Comparison of ENCODE assay signal across 14 mouse cellular contexts in the genomic region with DNA sequence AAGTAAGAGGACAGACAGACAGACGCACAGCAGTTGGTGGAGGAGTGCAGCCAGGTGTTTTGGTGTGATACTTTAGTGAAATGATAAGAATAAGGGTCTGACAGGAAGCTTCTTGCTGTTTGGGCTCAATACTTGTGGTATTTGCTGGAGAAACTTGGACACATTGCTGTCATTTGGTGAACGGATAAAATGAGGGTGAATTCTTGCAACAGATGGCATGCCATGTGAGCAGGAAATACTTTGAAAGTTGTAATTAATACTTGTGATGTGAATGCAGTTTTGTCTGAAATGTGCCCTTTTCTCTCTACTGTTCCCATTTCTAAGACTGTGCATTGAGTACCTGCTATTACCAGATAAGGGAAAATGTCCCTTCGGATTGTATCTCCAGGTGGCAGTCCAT. TPM values are rescaled to one million over a fixed set of nuclear protein-coding genes. Genes with fewer than 3 reads are reported as not detected.
DNase-seq lines count a peak whose midpoint lies in the region; ATAC-seq and TF ChIP-seq lines count a peak whose summit lies in the region.
"Had no signal": no experiment of that assay in that cellular context is flagged by ENCODE, and none has a peak within 500 bp of the region (broad histone marks: within the 10 kb centered on the region; RNA-seq: fewer than 3 reads in every experiment).

No protein-coding gene starts in this region.

- peaks cover 34% of the 10 kb centered on the region for H3K4me1 ChIP-seq in liver, adult 2 months (ENCODE audit: control insufficient read depth, insufficient read depth, low read length)
- H3K4me1 ChIP-seq in forebrain, embryonic 14.5 days (ENCODE audit: control insufficient read depth, insufficient read depth, low read length): peaks cover 60% of the 10 kb centered on the region
- H3K4me1 ChIP-seq in liver, postnatal 0 days (ENCODE audit: insufficient read depth): peaks cover 23% of the 10 kb centered on the region
- H3K4me1 ChIP-seq in neural tube, embryonic 13.5 days (replicated peaks): peaks cover 66% of the 10 kb centered on the region
- H3K4me1 ChIP-seq: stomach, embryonic 15.5 days had no signal

- H3K4me3 ChIP-seq in liver, adult 2 months (ENCODE audit: insufficient read depth, low read depth, low read length): no peak overlapping the region
- no peak overlapping the region; the same call in 1 of the 2 replicates for H3K4me3 ChIP-seq in forebrain, embryonic 14.5 days (ENCODE audit: low read depth, low read length)
- no peak overlapping the region for H3K4me3 ChIP-seq in liver, postnatal 0 days (ENCODE audit: low read depth, low read length)
- no peak overlapping the region for H3K4me3 ChIP-seq in neural tube, embryonic 13.5 days
- H3K4me3 ChIP-seq: heart, embryonic 13.5 days; limb, embryonic 12.5 days; myocyte; stomach, embryonic 15.5 days had no signal

- H3K27me3 ChIP-seq in liver, adult 2 months (ENCODE audit: control insufficient read depth, insufficient read depth, low read length): no peaks in the 10 kb centered on the region
- H3K27me3 ChIP-seq in forebrain, embryonic 14.5 days (replicated peaks; ENCODE audit: control insufficient read depth, insufficient read depth, low read length): no peaks in the 10 kb centered on the region
- no peaks in the 10 kb centered on the region for H3K27me3 ChIP-seq in liver, postnatal 0 days (ENCODE audit: insufficient read depth, low read length)
- H3K27me3 ChIP-seq in neural tube, embryonic 13.5 days: no peaks in the 10 kb centered on the region
- H3K27me3 ChIP-seq: limb, embryonic 12.5 days; stomach, embryonic 15.5 days had no signal

- no peaks in the 10 kb centered on the region for H3K9me3 ChIP-seq in forebrain, embryonic 14.5 days (replicated peaks; ENCODE audit: control insufficient read depth, low read length)
- H3K9me3 ChIP-seq in liver, postnatal 0 days (ENCODE audit: low read length): no peaks in the 10 kb centered on the region
- H3K9me3 ChIP-seq in neural tube, embryonic 13.5 days: no peaks in the 10 kb centered on the region
- H3K9me3 ChIP-seq: heart, embryonic 13.5 days; limb, embryonic 12.5 days; stomach, embryonic 15.5 days had no signal

- no peak for ATAC-seq in forebrain, embryonic 14.5 days
- no peak for ATAC-seq in liver, postnatal 0 days
- no peak for ATAC-seq in neural tube, embryonic 13.5 days (ENCODE audit: low read depth)
- ATAC-seq: inflammation-experienced regulatory T-cells, adult 6 months had no signal

- 53% methylated on average over 3 of the region's 3 CpGs for WGBS in liver, adult 2 months
- 33% methylated on average over 3 of the region's 3 CpGs for WGBS in forebrain, embryonic 14.5 days
- 53% methylated on average over 3 of the region's 3 CpGs for WGBS in liver, postnatal 0 days (ENCODE audit: insufficient replicate concordance)
- WGBS in neural tube, embryonic 13.5 days: 60% methylated on average over 3 of the region's 3 CpGs

- TF ChIP-seq CTCF in liver, adult 2 months (IDR thresholded peaks at IDR 0.05; ENCODE audit: low read depth, low read length): no peak
- no peak for TF ChIP-seq CTCF in liver, postnatal 0 days (IDR thresholded peaks at IDR 0.05; ENCODE audit: low read depth)

- H3K36me3 ChIP-seq in liver, adult 2 months (ENCODE audit: control insufficient read depth, insufficient read depth, low read length): peaks cover 42% of the 10 kb centered on the region
- H3K36me3 ChIP-seq in forebrain, embryonic 14.5 days (ENCODE audit: control insufficient read depth, insufficient read depth, low read length): 0 out of 2 replicates have a peak, but pooled peaks cover 8% of the 10 kb centered on the region
- peaks cover 8% of the 10 kb centered on the region; the same call in 1 of the 2 replicates for H3K36me3 ChIP-seq in liver, postnatal 0 days (replicated peaks; ENCODE audit: insufficient read depth, low read length)
- no peaks in the 10 kb centered on the region for H3K36me3 ChIP-seq in neural tube, embryonic 13.5 days

- DNase-seq in liver, adult 2 months (ENCODE audit: extremely low read depth, low read depth, low spot score): no peak
- DNase-seq in liver: no peak
- DNase-seq in forebrain, embryonic 14.5 days (ENCODE audit: low spot score): no peak
- no peak for DNase-seq in liver, postnatal 0 days
- DNase-seq in urinary bladder, postnatal 14 days (ENCODE audit: low spot score): no peak
- no peak for DNase-seq in spleen, adult 18-20 months
- DNase-seq in cerebellum, adult 11 months: no peak
- DNase-seq: cerebellum, postnatal 25 days had no signal

- TF ChIP-seq EP300 in liver, postnatal 0 days (IDR thresholded peaks at IDR 0.05; ENCODE audit: low read depth): no peak

- H3K79me2 ChIP-seq in liver, adult 2 months (ENCODE audit: control insufficient read depth, insufficient read depth, low read length): peaks cover 46% of the 10 kb centered on the region

- no peak for TF ChIP-seq POLR2A in liver, adult 2 months (IDR thresholded peaks at IDR 0.05; ENCODE audit: extremely low read depth, insufficient read depth, low read length)

- H3K9ac ChIP-seq in liver, adult 2 months (ENCODE audit: low read depth, low read length): no peak overlapping the region
- no peak overlapping the region for H3K9ac ChIP-seq in forebrain, embryonic 14.5 days (ENCODE audit: low read length)
- H3K9ac ChIP-seq in liver, postnatal 0 days (replicated peaks): no peak overlapping the region
- H3K9ac ChIP-seq in neural tube, embryonic 13.5 days: no peak overlapping the region
- H3K9ac ChIP-seq: heart, embryonic 13.5 days; limb, embryonic 12.5 days; stomach, embryonic 15.5 days had no signal

- peak overlapping the region; percentile 45 for H3K4me2 ChIP-seq in forebrain, embryonic 14.5 days (ENCODE audit: low read length)
- H3K4me2 ChIP-seq in liver, postnatal 0 days (ENCODE audit: low read depth, low read length): no peak overlapping the region
- peak overlapping the region; percentile 40 for H3K4me2 ChIP-seq in neural tube, embryonic 13.5 days
- H3K4me2 ChIP-seq: heart, embryonic 13.5 days; limb, embryonic 12.5 days; stomach, embryonic 15.5 days had no signal

- peak overlapping the region; percentile 76 for H3K27ac ChIP-seq in liver, adult 2 months (replicated peaks; ENCODE audit: insufficient read depth, low read depth, low read length)
- peak overlapping the region; percentile 92 for H3K27ac ChIP-seq in forebrain, embryonic 14.5 days (ENCODE audit: low read depth, low read length)
- H3K27ac ChIP-seq in liver, postnatal 0 days (ENCODE audit: low read depth): 0 out of 2 replicates have a peak overlapping the region, but pooled peaks have one; percentile 17
- peak overlapping the region; percentile 83 for H3K27ac ChIP-seq in neural tube, embryonic 13.5 days (replicated peaks)
- H3K27ac ChIP-seq: heart, embryonic 13.5 days; limb, embryonic 12.5 days; stomach, embryonic 15.5 days had no signal

RNA-seq across cellular contexts. Expression of a gene that starts 14.3 kb away (rescaled TPM):
- 64.1 and 81.1 TPM in 2 replicates for total RNA-seq in liver, adult 2 months (2014; rRNA removed)
- polyA plus RNA-seq in liver, adult 2 months (2012; rRNA removed): 81.0 and 84.2 TPM in 2 replicates
- polyA plus RNA-seq in forebrain, embryonic 14.5 days (2014; fragmentation: Nextera tagmentation; extraction: Ambion mirVana): 48.6 and 50.8 TPM in 2 replicates
- 50.3 and 62.4 TPM in 2 replicates for polyA plus RNA-seq in liver, postnatal 0 days (2015; fragmentation: Nextera tagmentation; extraction: Ambion mirVana)
- polyA plus RNA-seq in neural tube, embryonic 13.5 days (2015; fragmentation: Nextera tagmentation; extraction: Ambion mirVana): 70.9 and 78.5 TPM in 2 replicates

Comparison
In these comparisons a context has a peak if more than half of its experiments do, and no peak if none do; other contexts are left out.
1. H3K27ac ChIP-seq: peak in every context shown above with its lines; median percentile 92 in forebrain, embryonic 14.5 days; 83 in neural tube, embryonic 13.5 days; 76 in liver, adult 2 months; 17 in liver, postnatal 0 days.